Mouse (Mus musculus) yolk sac, embryonic 10.5 days (tissue): Measurements from ENCODE around the gene Rexo1.
"Not testable (repeated sequence)": the region's sequence is repeated elsewhere in the genome, so short reads cannot be mapped to it uniquely, and the experiment has no call there.

Experiments used
- DNase-seq: peaks from one replicate; pipeline ENCODE4 v3.0.0-alpha.2; 2017; ENCODE audit warnings: low spot score

The Rexo1 gene

DNA sequence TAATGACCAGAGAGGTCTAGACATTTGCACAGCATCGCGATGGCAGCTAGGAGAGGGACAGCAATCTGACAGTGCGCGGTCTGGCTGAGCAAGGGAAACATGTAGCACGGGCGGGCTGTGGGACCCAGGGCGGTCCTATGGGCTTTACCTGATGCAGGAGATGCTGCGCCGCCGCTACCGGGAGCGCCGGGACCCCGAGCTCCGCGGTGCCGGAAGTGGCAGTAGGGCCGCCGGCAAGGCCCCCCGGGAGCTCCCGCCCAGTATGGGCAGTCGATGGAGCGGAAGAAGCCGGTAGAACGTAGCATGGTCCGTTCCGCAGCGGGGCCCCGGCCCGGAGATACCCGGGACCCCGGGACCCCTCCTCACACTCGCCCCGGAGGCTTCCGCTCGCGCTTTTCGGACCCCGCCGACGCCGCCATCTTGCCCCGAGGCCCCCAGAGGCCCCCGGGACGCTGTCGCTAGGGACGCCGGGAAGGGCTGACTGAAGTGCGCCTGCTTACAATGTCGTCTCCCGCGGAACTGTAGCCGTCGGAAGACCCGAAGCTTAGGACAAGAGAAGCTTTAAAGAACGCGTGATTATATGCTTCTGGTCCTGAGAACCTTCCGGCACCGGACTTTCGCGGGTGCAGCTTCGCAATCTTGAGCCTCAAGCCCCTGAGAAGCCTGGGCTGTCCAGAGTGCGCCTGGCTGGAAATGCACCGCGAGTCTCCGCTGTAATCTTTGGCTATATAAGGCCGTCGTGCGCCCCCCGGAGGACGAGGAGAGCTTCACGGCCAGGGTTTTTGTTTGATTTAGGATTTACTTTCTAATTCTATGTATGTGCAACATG is at the start of gene Rexo1:
Gene Rexo1, minus strand, starts transcription at position 445 of the 829 bp plus-strand sequence.
- peak; percentile 94 for DNase-seq

DNA sequence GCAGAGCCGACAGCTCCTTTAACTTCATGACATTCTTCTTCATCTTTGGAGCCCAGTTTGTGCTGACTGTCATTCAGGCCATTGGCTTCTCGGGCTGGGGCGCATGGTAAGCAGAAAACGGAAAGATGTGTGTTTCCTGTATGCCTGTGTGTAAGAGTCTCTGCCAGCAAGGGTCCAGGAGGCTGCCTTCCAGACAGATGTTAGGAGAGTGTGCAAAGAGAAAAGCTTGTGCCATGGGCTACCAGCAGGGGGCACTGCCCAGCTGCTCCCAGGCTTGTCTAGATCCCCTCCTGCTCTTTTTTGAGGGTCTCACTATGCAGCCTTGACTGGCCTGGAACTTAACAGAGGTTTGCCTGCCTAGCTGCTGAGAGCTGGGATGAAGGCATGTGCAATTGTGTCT is 49.7 kb upstream of the Rexo1 start:
- no peak for DNase-seq

DNA sequence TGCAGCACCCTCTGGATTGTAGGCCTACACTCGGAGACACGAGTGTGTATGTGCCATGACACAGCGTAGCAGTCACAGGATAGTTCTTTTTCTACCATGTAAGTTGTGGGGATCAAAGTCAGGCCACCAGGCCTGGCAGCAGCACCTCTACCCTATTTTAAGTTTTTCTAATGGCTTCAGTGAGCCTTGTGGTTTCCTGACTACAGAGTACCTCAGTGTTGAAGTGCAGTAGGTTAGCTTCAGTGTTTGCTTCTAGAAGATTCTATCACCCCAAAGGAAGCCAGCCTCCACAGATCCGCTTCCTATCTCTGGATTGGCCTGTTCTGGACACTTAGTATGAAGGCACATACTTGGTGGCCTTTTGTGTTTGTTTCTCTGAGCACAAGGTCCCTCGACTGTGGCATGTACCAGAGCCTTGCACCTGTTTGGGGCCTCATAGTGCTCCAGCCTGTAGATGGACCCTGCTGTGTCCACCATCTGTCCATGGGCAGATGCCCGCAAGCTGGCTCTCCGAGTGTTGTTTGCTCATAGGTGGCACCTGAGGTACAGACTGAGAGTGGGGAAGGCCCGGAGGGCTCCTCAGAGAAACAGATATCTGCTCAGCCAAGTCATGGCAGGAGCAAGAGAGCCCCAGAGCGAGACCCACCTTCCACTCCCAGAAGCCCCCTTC is 48.9 kb upstream of the Rexo1 start:
- DNase-seq = no peak

DNA sequence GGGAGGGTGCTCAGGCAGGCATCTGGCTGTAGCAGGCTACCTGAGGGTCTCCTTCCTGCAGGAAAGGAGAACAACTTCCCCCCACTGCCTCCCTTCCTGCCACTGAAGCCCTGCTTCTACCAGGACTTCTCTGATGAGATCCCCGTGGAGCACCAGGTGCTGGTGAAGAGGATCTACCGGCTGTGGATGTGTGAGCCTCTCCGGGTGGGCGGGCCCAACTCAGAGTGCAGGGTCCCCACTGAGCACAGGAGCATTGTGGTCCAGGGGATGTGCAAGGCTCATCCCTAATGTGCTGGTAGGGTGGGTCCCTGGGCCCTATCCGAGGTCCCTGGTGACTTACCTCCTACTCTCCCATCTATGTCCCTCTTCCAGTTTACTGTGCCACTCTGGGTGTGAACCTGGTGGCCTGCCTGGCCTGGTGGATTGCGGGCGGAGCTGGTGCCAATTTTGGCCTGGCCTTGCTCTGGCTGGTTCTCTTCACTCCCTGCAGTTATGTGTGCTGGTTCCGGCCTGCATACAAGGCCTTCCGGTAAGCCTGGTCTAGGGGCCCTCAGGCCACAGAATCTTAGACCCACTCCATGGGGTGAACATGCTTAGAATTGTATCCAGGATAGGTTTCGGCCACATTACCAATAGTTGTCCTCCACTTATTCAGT is 48.0 kb upstream of the Rexo1 start:
- DNase-seq = no peak

DNA sequence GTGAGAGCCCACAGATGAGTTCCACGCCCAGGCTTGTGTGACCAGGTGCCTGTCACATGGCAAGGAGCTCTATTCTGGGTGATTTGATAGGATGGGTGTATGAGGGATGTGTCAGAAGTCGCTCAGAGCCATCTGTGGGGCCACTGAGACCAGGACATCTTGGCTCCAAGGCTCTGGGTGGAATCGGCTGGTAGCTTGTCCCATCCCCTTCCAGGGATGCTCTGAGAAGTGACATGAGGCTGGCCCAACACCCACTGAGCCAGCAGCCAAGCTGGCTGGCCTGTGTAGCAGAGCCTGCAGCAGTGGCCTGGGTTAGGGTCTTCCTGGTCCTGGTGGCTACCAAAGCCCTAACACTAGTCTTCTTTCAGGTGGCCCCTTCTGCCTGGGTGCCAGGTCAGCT is 47.1 kb upstream of the Rexo1 start:
- no peak for DNase-seq

DNA sequence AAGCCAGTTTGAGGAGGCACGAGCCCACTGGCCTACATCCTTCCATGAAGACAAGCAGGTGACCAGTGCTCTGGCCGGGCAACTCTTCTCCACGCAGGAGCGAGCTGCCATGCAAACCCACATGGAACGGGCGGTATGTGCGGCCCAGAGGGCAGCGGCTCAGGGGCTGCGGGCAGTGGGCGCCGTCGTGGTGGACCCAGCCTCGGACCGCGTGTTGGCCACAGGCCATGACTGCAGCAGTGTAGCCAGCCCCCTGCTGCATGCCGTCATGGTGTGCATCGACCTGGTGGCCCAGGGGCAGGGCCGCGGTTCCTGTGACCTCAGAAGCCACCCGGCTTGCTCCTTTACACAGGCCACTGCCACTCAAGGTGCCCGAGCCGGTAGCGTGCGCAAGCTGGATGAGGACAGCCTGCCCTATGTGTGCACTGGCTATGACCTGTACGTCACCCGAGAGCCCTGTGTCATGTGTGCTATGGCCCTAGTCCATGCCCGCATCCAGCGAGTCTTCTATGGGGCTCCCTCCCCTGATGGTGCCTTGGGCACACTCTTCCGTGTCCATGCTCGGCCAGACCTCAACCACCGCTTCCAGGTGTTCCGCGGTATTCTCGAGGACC is 45.5 kb upstream of the Rexo1 start:
- DNase-seq = no peak

DNA sequence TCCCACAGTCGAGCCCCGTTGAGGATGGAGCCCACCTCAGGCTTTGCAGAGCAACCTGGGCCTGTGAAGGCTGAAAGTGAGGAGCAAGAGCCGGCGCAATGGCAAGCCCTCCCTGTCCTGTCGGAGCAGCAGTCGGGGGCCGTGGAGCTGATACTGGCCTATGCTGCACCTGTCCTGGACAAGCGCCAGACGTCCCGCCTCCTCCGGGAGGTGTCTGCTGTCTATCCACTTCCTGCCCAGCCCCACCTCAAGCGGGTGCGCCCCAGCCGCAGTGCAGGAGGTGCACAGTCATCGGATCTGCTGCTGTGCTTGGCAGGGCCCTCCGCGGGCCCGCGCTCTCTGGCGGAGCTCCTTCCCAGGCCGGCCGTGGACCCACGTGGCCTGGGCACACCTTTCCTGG is 44.9 kb upstream of the Rexo1 start:
- no peak for DNase-seq

DNA sequence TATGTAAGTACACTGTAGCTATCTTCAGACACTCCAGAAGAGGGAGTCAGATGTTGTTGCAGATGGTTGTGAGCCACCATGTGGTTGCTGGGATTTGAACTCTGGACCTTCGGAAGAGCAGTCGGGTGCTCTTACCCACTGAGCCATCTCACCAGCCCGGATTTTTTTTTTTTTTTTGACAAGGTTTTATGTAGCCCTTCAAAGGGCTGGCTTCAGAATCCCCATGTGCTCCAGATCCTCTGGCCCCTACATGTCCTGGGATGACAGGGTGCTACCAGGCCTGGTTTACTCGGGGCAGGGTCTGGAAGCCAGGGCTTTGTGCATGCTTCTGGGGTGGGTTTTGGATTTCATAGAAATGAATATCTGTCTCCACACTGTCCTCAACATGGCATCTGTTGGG is 44.4 kb upstream of the Rexo1 start, which contains the start of gene Gm49322:
Gene Gm49322, plus strand, starts transcription at position 301 of the 400 bp plus-strand sequence.
- DNase-seq = not testable (repeated sequence)

DNA sequence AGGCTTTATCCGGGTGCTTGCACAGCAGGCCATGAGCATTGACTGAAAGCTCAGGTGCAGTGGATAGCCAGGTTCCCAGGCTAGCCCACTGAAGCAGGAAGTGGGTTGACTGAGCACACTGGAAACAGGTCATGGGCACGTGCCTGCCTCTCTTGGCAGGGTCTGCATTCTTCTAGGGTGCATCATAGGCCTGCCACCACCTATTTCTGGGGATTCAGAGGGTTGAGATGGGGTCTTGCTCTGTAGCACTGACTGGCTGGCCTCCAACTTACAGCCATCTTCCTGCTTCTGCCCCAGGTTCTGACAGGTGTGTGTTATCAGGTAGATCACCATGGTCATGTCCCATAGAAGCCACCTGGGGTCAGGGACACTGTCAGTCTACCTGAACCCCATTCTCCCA is 43.6 kb upstream of the Rexo1 start:
- no peak for DNase-seq

DNA sequence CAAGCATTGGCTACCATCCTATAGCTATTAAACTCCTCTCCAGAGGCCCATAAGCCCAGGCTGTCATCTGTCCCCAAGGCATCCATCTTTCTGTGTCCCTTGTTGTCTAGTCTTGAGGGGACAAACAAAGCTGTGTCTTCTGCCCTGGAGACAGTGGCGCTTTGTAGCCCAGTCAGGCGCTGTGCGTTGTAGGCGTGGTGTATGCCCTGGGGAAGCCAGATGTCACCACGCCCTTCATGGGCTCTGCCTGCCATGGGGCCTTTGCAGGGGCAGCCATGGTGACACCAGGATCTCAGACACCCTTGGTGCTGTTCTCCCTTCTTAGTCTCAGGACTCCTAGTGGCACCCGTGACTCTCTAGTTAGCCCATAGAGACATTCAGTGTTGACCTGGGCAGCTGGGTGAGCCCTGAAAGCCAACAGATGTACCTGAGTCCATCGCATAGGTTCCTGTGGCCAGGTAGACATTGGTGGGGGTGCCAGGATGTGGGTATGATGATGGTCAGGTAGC is 42.7 kb upstream of the Rexo1 start:
- DNase-seq = no peak

DNA sequence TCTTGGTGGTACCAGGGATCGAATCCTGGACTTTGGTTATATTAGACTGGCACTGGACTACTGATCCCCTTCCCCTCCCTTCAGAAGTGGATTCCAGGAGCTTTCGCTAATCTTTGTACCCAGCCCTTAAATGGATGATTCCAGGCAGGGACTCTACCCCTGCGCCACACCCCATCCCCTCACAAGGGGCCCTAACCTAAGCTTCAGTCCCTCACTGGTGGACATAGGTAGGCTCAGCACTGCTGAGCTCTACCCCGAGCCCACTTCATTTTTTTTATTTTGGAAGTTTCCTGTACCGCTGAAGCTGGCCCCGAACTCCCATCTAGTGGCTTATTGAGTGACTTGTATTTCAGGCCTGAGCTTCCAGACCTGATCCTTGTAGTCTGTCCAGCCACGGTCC is 42.0 kb upstream of the Rexo1 start:
- no peak for DNase-seq

DNA sequence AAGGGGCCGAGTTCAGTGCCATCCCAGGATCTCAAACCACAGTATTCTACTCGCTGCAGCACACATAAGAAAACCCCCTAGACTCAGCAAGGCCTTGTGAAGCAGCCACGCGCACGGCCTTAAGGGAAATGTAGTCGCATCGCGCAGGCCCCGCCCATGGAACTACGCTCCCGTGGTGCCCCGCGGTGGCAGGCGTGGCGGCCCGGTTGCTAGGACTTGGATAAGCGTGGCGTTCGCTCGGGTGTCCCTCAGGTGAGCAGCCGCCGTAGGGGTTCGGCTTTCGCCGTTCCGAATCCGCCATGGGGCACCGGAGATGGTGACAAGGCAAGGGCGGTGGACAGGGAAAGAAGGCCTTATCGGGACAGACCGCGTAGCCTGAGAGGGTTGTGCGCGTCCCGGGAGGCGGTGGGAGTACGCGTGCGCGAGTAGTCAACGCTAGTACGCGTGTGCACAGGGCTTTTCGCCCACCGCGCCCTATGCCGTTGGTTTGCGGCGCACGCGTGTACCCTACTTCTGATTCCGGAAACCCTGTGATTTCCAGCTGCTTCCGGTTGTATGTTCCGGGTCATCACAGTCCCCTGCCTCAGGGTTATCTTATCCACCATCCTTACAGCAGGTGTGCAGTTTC is 41.5 kb upstream of the Rexo1 start, which contains the start of the genes Scamp4 and Adat3:
Gene Scamp4, plus strand, starts transcription at position 175 of the 628 bp plus-strand sequence.
Gene Adat3, plus strand, starts transcription at position 183 of the 628 bp plus-strand sequence.
- peak; percentile 97 for DNase-seq

DNA sequence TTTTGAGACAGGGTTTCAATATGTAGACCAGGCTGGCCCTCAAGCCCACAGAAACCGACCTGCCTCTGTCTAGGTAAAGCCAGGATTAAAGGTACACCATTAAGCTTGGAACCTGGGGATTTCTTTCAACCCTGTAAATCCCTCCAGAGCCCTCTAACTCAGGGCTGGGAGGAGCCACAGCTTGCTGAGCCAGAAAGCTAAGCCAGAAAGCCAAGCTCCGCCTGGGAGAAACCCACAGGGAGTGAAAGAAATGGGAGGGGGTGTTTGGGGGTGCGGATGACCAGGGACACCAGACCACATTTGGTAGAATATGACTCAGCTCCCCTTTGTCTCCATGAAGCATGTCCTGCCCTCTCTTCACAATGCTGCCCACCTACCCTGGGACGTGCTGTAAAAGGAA is 35.0 kb upstream of the Rexo1 start:
- DNase-seq = no peak

DNA sequence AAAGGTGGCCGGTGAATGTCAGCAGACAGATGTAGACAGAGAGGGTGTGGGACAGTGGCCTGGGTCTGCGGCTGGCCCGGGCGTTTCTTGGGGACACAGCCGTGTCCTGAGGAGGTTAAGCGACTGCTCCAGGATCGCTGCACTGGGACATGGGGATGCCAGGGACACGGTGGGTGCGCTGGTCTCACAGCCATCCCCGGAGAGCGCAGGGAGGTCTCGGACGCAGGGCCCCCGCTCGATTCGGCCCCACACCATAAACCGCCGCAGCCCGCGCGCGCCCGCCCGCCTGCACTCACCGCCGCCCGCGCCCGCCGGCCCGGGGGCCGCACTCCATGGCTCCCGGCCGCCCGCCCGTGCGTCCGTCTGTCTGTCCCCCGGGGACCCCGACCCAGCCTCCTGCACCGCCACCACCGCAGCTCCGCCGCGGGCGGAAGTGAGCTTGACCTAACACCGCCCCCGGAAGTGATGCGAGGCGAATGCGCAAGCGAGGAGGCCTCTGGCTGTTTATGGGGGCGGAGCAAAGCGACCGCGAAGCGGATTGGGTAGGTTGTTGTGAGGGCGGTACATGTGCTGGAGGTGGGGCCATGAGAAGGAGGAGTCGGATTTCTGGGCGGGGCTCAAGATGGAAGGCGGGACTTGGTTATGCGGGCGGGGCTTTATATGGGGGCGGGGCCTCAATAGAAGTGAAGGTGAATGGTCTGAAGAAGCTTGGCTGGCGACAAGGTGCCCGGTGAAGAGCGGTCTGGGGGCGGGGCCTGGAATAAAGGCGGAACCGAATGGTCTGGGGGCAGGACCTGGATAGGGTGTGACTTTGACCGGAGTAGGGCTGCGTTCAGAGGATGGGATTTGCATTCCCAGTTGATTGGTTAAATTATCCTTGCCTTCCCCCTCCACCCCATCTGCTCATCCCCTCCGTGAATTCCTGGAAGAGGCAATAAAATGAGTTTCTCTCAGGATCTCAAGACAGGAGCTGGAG is 28.8 kb upstream of the Rexo1 start, which contains the start of gene Abhd17a:
Gene Abhd17a, minus strand, starts transcription at position 463 of the 976 bp plus-strand sequence.
- peak; percentile 100 for DNase-seq

DNA sequence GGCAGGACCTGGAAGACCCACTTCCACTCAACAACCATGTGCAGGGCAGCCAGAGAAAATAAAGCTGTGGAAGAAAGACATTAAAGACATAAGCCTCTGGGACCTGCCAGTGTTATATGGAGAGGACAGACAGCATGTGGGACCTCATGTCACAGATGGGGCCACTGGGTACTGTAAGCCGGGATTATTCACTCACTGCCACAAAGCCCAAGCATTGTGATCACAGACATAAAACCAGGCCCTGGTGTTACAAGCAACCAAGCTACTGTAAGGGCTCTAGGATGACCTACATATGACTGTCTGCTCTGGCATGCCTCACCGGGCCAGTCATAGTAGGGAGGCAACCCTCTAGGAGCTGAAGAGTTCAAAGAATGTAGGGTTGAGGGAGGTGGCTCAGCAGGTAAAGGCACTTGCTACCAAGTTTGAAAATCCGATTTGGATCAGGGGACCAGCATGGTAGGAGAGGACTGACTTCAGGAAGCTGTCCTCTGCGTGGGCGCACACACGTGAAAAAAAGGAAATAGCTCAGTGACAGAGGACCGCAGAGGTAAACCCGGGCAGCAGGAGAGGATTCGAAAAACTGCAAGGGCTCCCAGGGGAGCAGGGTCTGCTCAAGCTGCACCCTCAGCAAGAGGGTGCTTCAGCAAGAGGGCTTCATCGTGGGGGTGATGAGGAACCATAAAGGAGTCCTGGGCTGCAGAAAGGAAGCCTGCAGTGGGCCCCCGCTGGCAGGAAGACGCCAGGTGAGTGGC is 27.9 kb upstream of the Rexo1 start:
- no peak for DNase-seq

DNA sequence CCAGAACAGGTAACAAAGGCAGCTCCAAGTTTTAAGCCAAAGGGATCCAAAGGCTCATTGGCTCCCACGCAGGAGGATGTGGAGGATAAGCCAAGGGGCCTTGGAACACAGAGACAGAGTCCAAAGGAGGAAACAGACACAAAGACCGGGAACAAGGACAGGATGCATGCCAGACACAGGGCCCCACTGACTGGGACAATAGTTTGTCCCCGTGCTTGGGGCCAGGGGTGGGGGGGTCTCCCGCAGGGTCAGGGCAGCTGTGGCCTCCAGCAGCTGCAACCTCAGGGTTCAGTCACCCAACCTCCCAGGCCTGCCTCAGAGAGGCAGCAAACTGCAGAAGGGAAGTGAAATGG is 25.9 kb upstream of the Rexo1 start:
- DNase-seq = no peak

DNA sequence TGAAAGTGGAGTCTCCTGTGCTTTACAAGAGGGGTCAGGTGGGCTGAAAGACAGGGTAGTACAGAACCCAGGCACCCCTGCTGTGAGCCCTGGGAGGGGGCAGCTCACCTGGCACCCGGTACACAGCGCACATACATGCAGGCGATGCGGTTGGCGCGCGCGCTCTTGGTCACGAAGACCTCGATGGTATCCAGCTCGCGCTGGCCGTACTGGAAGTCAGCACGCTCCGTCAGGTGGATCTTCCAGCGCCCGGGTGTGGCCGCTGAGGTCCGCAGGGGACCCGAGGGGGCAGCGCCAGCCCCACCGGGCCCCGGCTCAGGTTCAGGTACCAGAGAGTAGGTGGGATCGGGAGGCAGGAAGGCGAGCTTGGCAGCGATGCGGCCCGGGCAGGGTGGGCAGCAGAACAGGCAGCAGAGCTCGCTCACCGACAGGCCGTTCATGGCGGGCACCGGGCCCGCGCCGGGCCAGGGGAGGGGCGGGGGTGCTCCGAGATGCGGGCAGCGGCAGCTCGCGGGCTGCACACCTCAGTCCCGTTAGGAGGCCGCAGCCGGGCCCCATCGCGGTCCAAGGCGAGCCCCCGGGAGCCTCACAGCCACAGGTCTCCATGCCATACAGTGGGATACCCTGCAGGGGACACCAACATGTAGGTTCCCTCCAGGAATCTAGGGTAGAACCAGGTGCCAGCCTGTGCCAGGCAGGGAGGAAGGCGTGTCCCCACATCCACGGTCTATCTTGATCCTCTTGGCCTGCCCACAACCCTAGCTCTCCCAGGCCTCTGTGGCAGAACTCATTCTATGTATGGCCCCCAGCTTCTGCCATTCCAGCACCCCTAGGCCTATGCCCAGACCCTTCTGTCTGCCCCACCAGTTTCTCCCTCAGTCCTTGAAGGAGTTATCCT is 25.3 kb upstream of the Rexo1 start:
- no peak for DNase-seq

DNA sequence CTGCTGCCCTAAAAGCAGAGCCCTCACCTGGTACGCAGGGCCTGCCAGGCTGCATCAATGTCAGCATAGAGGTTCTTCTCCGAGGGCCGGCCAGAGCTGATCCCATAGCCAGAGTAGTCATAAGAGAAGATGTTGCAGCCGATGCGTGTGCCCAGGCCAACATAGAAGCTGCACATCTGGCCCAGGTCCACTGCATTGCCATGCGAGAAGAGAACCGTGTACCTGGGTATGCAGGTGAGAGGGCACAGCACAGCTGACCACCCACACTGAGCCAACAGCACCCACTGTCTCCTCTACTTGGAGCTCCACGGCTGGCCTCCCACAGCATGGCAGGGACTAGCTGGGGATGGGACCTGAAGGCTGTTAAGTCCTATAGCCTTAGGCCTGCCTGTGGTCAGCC is 24.2 kb upstream of the Rexo1 start:
- no peak for DNase-seq
